Mouse (Mus musculus): ENCODE measurements around the gene Ano6.

- TF ChIP-seq CTCF (IDR thresholded peaks at IDR 0.05), result peak; percentile 61
- TF ChIP-seq EP300 (IDR thresholded peaks at IDR 0.05), result no peak
Observed at GRCm38 (mm10) chr15:96021506-96021905, 230.9 kb downstream of the Ano6 start.
